Comparison of ENCODE assay signal across 23 mouse cellular contexts in the genomic region with DNA sequence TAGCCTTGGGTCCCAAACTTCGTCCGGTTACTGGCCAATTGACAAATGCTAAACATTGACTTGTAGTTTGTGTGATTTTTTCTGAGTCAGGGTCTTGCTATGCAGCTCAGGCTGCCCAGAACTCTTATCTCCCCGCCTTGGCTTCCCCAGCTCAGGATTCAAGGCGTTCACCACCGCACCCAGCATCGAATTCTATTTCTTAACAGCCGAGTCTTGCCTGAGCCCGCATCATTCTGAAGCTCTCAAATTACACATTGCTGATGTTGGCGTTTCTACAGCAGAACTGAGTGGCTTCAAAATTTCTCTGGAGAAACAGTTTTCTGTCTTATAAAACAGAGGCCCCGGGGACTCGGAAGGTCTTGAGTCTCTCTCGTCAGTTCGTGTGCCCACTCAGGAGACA. TPM values are rescaled to one million over a fixed set of nuclear protein-coding genes. Genes with fewer than 3 reads are reported as not detected.
DNase-seq lines count a peak whose midpoint lies in the region; ATAC-seq lines count a peak whose summit lies in the region.
"Had no signal": no experiment of that assay in that cellular context is flagged by ENCODE, and none has a peak within 500 bp of the region (broad histone marks: within the 10 kb centered on the region; RNA-seq: fewer than 3 reads in every experiment).

No protein-coding gene starts in this region.

- no peak overlapping the region for H3K4me3 ChIP-seq in embryonic facial prominence, embryonic 13.5 days
- H3K4me3 ChIP-seq in embryonic facial prominence, embryonic 10.5 days, result no peak overlapping the region
- no peak overlapping the region for H3K4me3 ChIP-seq in heart, embryonic 16.5 days (ENCODE audit: low read length)
- no peak overlapping the region for H3K4me3 ChIP-seq in stomach, embryonic 14.5 days (ENCODE audit: low read depth, low read length)
- no peak overlapping the region for H3K4me3 ChIP-seq in hindbrain, embryonic 16.5 days (ENCODE audit: low read length)
- H3K4me3 ChIP-seq: forebrain, embryonic 12.5 days; limb, embryonic 12.5 days; neural tube, embryonic 15.5 days had no signal

- ATAC-seq in embryonic facial prominence, embryonic 13.5 days (ENCODE audit: insufficient number of reproducible peaks, insufficient read depth, low FRiP score, low TSS enrichment, low read depth), result no peak
- no peak for ATAC-seq in heart, embryonic 16.5 days (replicated peaks; ENCODE audit: extremely low read depth, insufficient read depth, low FRiP score)
- no peak for ATAC-seq in stomach, embryonic 14.5 days (ENCODE audit: insufficient number of reproducible peaks, insufficient read depth, low FRiP score, low read depth)
- no peak for ATAC-seq in hindbrain, embryonic 16.5 days
- ATAC-seq: liver, postnatal 0 days had no signal

- peaks cover 38% of the 10 kb centered on the region for H3K4me1 ChIP-seq in embryonic facial prominence, embryonic 13.5 days
- H3K4me1 ChIP-seq in embryonic facial prominence, embryonic 10.5 days, result peaks cover 50% of the 10 kb centered on the region
- H3K4me1 ChIP-seq in heart, embryonic 16.5 days (ENCODE audit: control insufficient read depth, insufficient read depth, low read length), result peaks cover 22% of the 10 kb centered on the region
- H3K4me1 ChIP-seq in stomach, embryonic 14.5 days (ENCODE audit: control insufficient read depth, insufficient read depth, low read length), result peaks cover 25% of the 10 kb centered on the region
- H3K4me1 ChIP-seq in hindbrain, embryonic 16.5 days (ENCODE audit: control insufficient read depth, insufficient read depth, low read depth, low read length), result peaks cover under 1% of the 10 kb centered on the region; the same call in 1 of the 2 replicates

- no peaks in the 10 kb centered on the region for H3K27me3 ChIP-seq in embryonic facial prominence, embryonic 13.5 days
- no peaks in the 10 kb centered on the region for H3K27me3 ChIP-seq in embryonic facial prominence, embryonic 10.5 days (replicated peaks; ENCODE audit: low read depth, poor library complexity, severe bottlenecking)
- no peaks in the 10 kb centered on the region for H3K27me3 ChIP-seq in heart, embryonic 16.5 days (ENCODE audit: control insufficient read depth, insufficient read depth, low read length)
- no peaks in the 10 kb centered on the region for H3K27me3 ChIP-seq in stomach, embryonic 14.5 days (ENCODE audit: control insufficient read depth, insufficient read depth, low read length)
- H3K27me3 ChIP-seq in hindbrain, embryonic 16.5 days (replicated peaks; ENCODE audit: control insufficient read depth, insufficient read depth, low read length), result no peaks in the 10 kb centered on the region
- H3K27me3 ChIP-seq: limb, embryonic 12.5 days; neural tube, embryonic 15.5 days had no signal

- no peak overlapping the region; the same call in 1 of the 2 replicates for H3K9ac ChIP-seq in embryonic facial prominence, embryonic 13.5 days
- no peak overlapping the region for H3K9ac ChIP-seq in heart, embryonic 16.5 days (ENCODE audit: low read length)
- H3K9ac ChIP-seq in stomach, embryonic 14.5 days (replicated peaks; ENCODE audit: low read depth, low read length), result no peak overlapping the region
- no peak overlapping the region for H3K9ac ChIP-seq in hindbrain, embryonic 16.5 days (ENCODE audit: low read depth, low read length)
- H3K9ac ChIP-seq: forebrain, embryonic 12.5 days; limb, embryonic 12.5 days; liver, postnatal 0 days; neural tube, embryonic 15.5 days had no signal

- no peak for DNase-seq in embryonic facial prominence, embryonic 10.5 days (ENCODE audit: low spot score)
- DNase-seq in heart, adult 18-20 months, result no peak
- DNase-seq in 3T3-L1 (ENCODE audit: low read depth, low spot score), result peak; percentile 21
- DNase-seq: adrenal gland, postnatal 14 days; cerebellum, adult 2 months; cerebellum, postnatal 25 days; gastrocnemius, postnatal 10 days; heart, postnatal 10 days; kidney, adult 11 months; liver, postnatal 0 days; lung, postnatal 10 days; right cerebral cortex, adult 18-20 months; right cerebral cortex, postnatal 4 days; thymus, postnatal 14 days had no signal

- H3K27ac ChIP-seq in embryonic facial prominence, embryonic 13.5 days, result peak overlapping the region; percentile 73
- no peak overlapping the region; the same call in 1 of the 2 replicates for H3K27ac ChIP-seq in embryonic facial prominence, embryonic 10.5 days (replicated peaks)
- H3K27ac ChIP-seq in heart, embryonic 16.5 days (ENCODE audit: low read length), result peak overlapping the region; percentile 43; the same call in 1 of the 2 replicates
- peak overlapping the region; percentile 4; the same call in 1 of the 2 replicates for H3K27ac ChIP-seq in stomach, embryonic 14.5 days (ENCODE audit: low read length)
- H3K27ac ChIP-seq in hindbrain, embryonic 16.5 days (ENCODE audit: low read depth, low read length), result no peak overlapping the region
- H3K27ac ChIP-seq: forebrain, embryonic 12.5 days; limb, embryonic 12.5 days; neural tube, embryonic 15.5 days had no signal

- H3K9me3 ChIP-seq in embryonic facial prominence, embryonic 13.5 days, result no peaks in the 10 kb centered on the region
- H3K9me3 ChIP-seq in embryonic facial prominence, embryonic 10.5 days, result no peaks in the 10 kb centered on the region
- no peaks in the 10 kb centered on the region for H3K9me3 ChIP-seq in heart, embryonic 16.5 days (replicated peaks; ENCODE audit: control insufficient read depth, low read length)
- no peaks in the 10 kb centered on the region for H3K9me3 ChIP-seq in stomach, embryonic 14.5 days (ENCODE audit: control insufficient read depth, low read depth, low read length)
- H3K9me3 ChIP-seq in hindbrain, embryonic 16.5 days (ENCODE audit: control insufficient read depth, low read length), result no peaks in the 10 kb centered on the region
- H3K9me3 ChIP-seq: forebrain, embryonic 12.5 days; limb, embryonic 12.5 days; neural tube, embryonic 15.5 days had no signal

- no peak overlapping the region for H3K4me2 ChIP-seq in embryonic facial prominence, embryonic 13.5 days
- no peak overlapping the region for H3K4me2 ChIP-seq in heart, embryonic 16.5 days (ENCODE audit: low read depth, low read length)
- no peak overlapping the region for H3K4me2 ChIP-seq in stomach, embryonic 14.5 days (replicated peaks; ENCODE audit: low read depth, low read length)
- H3K4me2 ChIP-seq in hindbrain, embryonic 16.5 days (ENCODE audit: low read length), result no peak overlapping the region
- H3K4me2 ChIP-seq: forebrain, embryonic 12.5 days; limb, embryonic 12.5 days; liver, embryonic 11.5 days; midbrain, embryonic 11.5 days; neural tube, embryonic 15.5 days had no signal

- WGBS in embryonic facial prominence, embryonic 13.5 days, result 53% methylated on average over 13 of the region's 13 CpGs
- 78% methylated on average over 13 of the region's 13 CpGs for WGBS in embryonic facial prominence, embryonic 10.5 days
- WGBS in heart, embryonic 16.5 days, result 74% methylated on average over 13 of the region's 13 CpGs
- WGBS in stomach, embryonic 14.5 days, result 68% methylated on average over 13 of the region's 13 CpGs
- 86% methylated on average over 13 of the region's 13 CpGs for WGBS in hindbrain, embryonic 16.5 days

- H3K36me3 ChIP-seq in embryonic facial prominence, embryonic 13.5 days, result no peaks in the 10 kb centered on the region
- H3K36me3 ChIP-seq in embryonic facial prominence, embryonic 10.5 days (replicated peaks), result no peaks in the 10 kb centered on the region
- H3K36me3 ChIP-seq in heart, embryonic 16.5 days (ENCODE audit: control insufficient read depth, insufficient read depth), result no peaks in the 10 kb centered on the region
- no peaks in the 10 kb centered on the region; the same call in 1 of the 2 replicates for H3K36me3 ChIP-seq in stomach, embryonic 14.5 days (ENCODE audit: control insufficient read depth, insufficient read depth, low read length)
- no peaks in the 10 kb centered on the region for H3K36me3 ChIP-seq in hindbrain, embryonic 16.5 days (ENCODE audit: control insufficient read depth, insufficient read depth, low read length)
- H3K36me3 ChIP-seq: forebrain, embryonic 12.5 days; limb, embryonic 12.5 days; neural tube, embryonic 15.5 days had no signal

RNA-seq across cellular contexts. Expression of gene Mgll, which starts 47.8 kb away (rescaled TPM):
- polyA plus RNA-seq in embryonic facial prominence, embryonic 13.5 days (2015; fragmentation: Nextera tagmentation; extraction: Ambion mirVana), result 19.1 and 19.7 TPM in 2 replicates
- polyA plus RNA-seq in embryonic facial prominence, embryonic 10.5 days (2016; fragmentation: Nextera tagmentation; extraction: Ambion mirVana), result 6.2 and 6.6 TPM in 2 replicates
- polyA plus RNA-seq in heart, embryonic 16.5 days (2015; fragmentation: Nextera tagmentation; extraction: Ambion mirVana), result 54.0 and 65.2 TPM in 2 replicates
- 10 to 100 TPM; 92.7 to 96.6 TPM for total RNA-seq in heart, adult 18-20 months (2021)
- 102 and 104 TPM in 2 replicates for polyA plus RNA-seq in stomach, embryonic 14.5 days (2014; fragmentation: Nextera tagmentation; extraction: Ambion mirVana)
- 79.1 and 96.8 TPM in 2 replicates for polyA plus RNA-seq in hindbrain, embryonic 16.5 days (2015; fragmentation: Nextera tagmentation; extraction: Ambion mirVana)

Comparison
In these comparisons a context has a peak if more than half of its experiments do, and no peak if none do; other contexts are left out.
1. H3K27ac ChIP-seq: peak in embryonic facial prominence, embryonic 13.5 days (single experiment), heart, embryonic 16.5 days (single experiment) and stomach, embryonic 14.5 days (single experiment); none in embryonic facial prominence, embryonic 10.5 days (single experiment) and hindbrain, embryonic 16.5 days (single experiment).